Mouse (Mus musculus) left cerebral cortex, postnatal 14 days (tissue): ENCODE measurements around the gene Mgst3. TPM values are rescaled to one million over a fixed set of nuclear protein-coding genes. Genes with fewer than 3 reads are reported as not detected.

Source experiments
- DNase-seq, 2 experiments: peaks; one replicate each; pipeline ENCODE4 v3.0.0; 2021 to 2022; ENCODE audit warnings: low spot score in 2 of 2, mixed read lengths in 1 of 2
- intact Hi-C: fragments of 180-260 bp; cut with DNase I; formaldehyde crosslinking; loops from one replicate; pipeline ENCODE4 v1.15.1; 2025
- microRNA-seq, 2 experiments: library from miRNA; unstranded; fragments of <30 nt; microRNA quantifications; one replicate each; pipeline ENCODE4 v1.2.0; 2022
- total RNA-seq, 2 experiments: library from RNA; stranded (reverse); gene quantifications; 2 replicates each; pipeline ENCODE4 v1.2.3; 2021

The Mgst3 gene
- total RNA-seq, 2 experiments from 2014 or later, result 152 to 157 TPM

DNA sequence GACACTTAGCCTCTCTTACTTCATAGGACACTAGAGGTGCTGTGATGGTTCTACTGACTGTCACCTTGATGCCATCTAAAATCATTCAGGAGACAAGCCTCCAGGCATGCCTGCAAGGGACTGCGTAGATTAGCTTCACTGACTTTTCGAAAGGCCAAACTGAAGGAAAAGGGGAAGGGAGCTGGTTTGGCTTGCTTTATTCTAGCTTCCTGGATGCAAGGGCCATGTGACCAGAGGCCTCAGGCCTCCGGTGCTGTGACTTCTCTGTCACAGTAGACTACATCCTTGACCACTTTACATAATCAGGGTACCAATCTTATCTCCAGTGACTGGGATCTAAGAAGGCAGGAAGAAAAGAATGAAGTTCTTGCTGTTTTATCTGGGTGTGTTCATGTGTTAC lies 57.2 kb downstream of the Mgst3 start:
- intact Hi-C loops, result loop anchor here (10.0 kb wide), 1 partner anchor 552 kb away; no protein-coding TSS in a partner anchor
- no peak for DNase-seq

DNA sequence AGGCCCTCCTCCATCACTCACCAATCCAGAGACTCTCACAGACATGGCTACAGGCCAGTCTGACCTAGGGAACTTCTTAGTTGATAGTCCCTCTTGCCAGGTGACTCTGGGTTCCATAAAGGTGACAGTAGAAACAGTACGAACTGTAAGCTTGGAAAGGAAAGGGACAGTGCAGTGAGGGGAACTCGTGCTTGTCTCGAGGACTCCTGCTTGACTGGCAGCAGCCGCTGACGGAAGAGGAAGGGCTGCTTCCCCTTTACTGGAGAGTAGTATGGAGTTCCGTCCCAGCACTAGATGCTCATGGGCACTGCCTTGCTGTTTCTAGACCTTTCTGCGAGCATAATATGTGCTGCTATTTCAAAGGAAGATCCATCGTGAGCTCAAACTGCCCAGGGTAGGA lies 62.5 kb downstream of the Mgst3 start:
- intact Hi-C loops, result loop anchor here (10.0 kb wide), 1 partner anchor 546 kb away; no protein-coding TSS in a partner anchor
- DNase-seq, result no peak

DNA sequence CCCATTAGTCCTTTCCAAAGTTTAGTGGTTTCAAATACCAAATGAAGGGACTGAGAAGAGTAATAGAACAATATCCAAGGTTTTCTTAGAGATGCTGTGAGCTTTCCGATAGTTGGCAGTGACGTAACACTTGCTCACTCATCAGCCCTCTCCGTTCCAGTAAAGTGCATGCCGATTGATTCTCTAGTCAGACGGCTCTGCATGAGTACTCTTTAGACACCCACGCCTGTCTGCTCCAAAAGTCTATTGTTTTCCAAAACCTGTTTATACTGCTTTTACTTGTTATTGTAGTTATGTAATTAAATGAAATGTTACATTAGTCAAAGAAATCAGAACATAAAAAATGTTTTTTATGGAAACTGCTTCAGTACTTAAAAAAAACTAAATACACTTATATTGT lies 64.9 kb downstream of the Mgst3 start:
- DNase-seq, result no peak
- intact Hi-C loops, result no loop called here

Small RNAs within 50 kb of the gene (microRNA-seq; reads per million reads assigned to microRNA genes)
- 0 reads per million in 2 experiments for gene Gm25911

Other genes starting within 250 kb of the Mgst3 start
- gene Uck2, start 108.5 kb downstream of the Mgst3 start, total RNA-seq, result 10 to 100 TPM; 74.1 to 81.2 TPM
- 10 to 100 TPM; 44.0 to 46.4 TPM for gene Tmco1, start 85.5 kb downstream of the Mgst3 start, total RNA-seq
- 10 to 100 TPM; 15.3 to 17.7 TPM for gene Aldh9a1, start 43.9 kb downstream of the Mgst3 start, total RNA-seq
- gene Lrrc52, start 72.9 kb upstream of the Mgst3 start, total RNA-seq, result not detected
- gene Rxrg, start 204.5 kb upstream of the Mgst3 start, total RNA-seq, result 1 to 10 TPM; 6.9 to 7.8 TPM